Comparison of ENCODE assay signal across 14 mouse cellular contexts in genomic region chr2:174211681-174212080, GRCm38 (mm10).
"Had no signal": no experiment of that assay in that cellular context is flagged by ENCODE, and none has a peak within 500 bp of the region (broad histone marks: within the 10 kb centered on the region; RNA-seq: fewer than 3 reads in every experiment).

No protein-coding gene starts in this region.

- H3K4me2 ChIP-seq: intestine, embryonic 15.5 days; liver, embryonic 13.5 days; lung, embryonic 15.5 days; midbrain, embryonic 11.5 days had no signal

- H3K4me1 ChIP-seq: intestine, embryonic 15.5 days; liver, embryonic 13.5 days; lung, embryonic 15.5 days; megakaryocyte, embryonic 14.5 days had no signal

- H3K9ac ChIP-seq: intestine, embryonic 15.5 days; liver, embryonic 13.5 days; lung, embryonic 15.5 days had no signal

- ATAC-seq: intestine, embryonic 15.5 days had no signal

- DNase-seq: kidney, adult 11 months; kidney, adult 9 months; kidney, postnatal 14 days; layer of hippocampus, adult 9-11 months; liver, embryonic 13.5 days; midbrain, embryonic 14.5 days; thymus, adult 2 months; thymus, postnatal 14 days; thymus, postnatal 4 days had no signal

- H3K9me3 ChIP-seq: intestine, embryonic 15.5 days; liver, embryonic 13.5 days; lung, embryonic 15.5 days; megakaryocyte, embryonic 14.5 days had no signal

- H3K36me3 ChIP-seq: intestine, embryonic 15.5 days; liver, embryonic 13.5 days; lung, embryonic 15.5 days had no signal

- H3K4me3 ChIP-seq: intestine, embryonic 15.5 days; layer of hippocampus, adult 2 months; liver, embryonic 13.5 days; lung, embryonic 15.5 days; megakaryocyte, embryonic 14.5 days had no signal

- H3K27ac ChIP-seq: intestine, embryonic 15.5 days; layer of hippocampus, adult 2 months; liver, embryonic 13.5 days; lung, embryonic 15.5 days had no signal

- H3K27me3 ChIP-seq: intestine, embryonic 15.5 days; liver, embryonic 13.5 days; lung, embryonic 15.5 days; megakaryocyte, embryonic 14.5 days had no signal
